8 mouse cellular contexts compared by ENCODE assay signal in the genomic region with DNA sequence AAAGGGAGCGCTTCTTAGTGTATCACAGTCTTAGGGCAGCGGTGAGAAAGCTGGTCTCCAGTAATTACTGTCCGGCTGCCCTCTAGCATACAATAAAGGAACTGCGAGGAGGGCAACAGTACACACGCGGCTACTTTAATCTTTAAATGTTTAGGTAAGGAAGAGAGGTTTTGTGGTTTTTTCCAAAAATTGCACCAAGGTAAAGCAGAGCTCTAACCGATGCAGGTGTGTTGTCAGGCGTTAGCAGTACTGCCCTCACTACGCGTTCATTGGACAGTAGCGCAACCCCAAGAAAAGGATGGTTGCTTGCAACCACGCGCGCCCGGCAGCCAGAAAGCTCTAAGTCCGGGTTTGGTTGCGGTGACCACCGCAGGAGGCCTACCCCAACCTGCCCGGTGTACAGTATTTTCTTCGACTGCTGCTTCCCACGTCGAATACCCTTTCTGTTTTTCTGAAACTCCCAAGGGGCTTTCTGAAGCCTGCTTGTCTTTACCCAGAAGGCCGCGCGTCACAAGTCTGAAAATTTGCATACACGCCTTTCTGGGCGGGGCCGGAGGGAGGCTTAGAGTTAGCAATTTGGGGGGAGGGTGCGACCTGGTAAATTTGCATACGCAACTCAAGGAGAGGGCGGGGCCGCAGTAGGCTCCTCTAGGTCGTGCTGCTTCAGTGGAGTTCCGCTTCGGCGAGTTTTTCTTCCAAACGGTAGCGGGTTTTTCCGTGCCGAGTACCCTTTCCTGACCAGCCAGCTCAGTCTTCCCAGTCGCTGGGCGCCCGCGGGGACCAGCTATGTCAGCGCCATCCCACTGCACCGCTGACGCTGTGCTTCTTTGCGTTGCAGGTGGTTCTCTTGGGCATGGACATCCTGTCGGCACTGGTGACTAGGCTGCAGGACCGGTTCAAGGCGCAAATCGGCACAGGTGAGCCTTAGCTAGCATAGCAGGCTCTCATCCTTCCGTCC.
DNase-seq lines count a peak whose midpoint lies in the region; ATAC-seq and TF ChIP-seq lines count a peak whose summit lies in the region.

No protein-coding gene starts in this region.

- peak in 2 of 3 experiments; percentile 17 to 24; a peak in 2 of 6 replicates for TF ChIP-seq CTCF in MEL (IDR thresholded peaks at IDR 0.05 in 2 of 3, conservative IDR thresholded peaks at IDR 0.05 in 1 of 3; ENCODE audit: control insufficient read depth in 1 of 3, insufficient read depth in 1 of 3, low read depth in 2 of 3, low read length in 3 of 3, poor library complexity in 1 of 3, severe bottlenecking in 1 of 3)
- TF ChIP-seq CTCF in cerebellum, adult 2 months (IDR thresholded peaks at IDR 0.05; ENCODE audit: borderline replicate concordance, insufficient read depth, low read depth, low read length): peak; percentile 48; the same call in 1 of the 2 replicates
- TF ChIP-seq CTCF in forebrain, postnatal 0 days (IDR thresholded peaks at IDR 0.05; ENCODE audit: low read depth): peak; percentile 58

- peaks cover 0 to 13% of the 10 kb centered on the region in 2 experiments; a peak in 2 of 4 replicates for H3K36me3 ChIP-seq in MEL (ENCODE audit: control insufficient read depth in 1 of 2, insufficient read depth in 2 of 2, low read length in 2 of 2)
- H3K36me3 ChIP-seq in forebrain, postnatal 0 days (ENCODE audit: insufficient read depth): peaks cover 11% of the 10 kb centered on the region
- H3K36me3 ChIP-seq in lung, embryonic 15.5 days: peaks cover 5% of the 10 kb centered on the region

- H3K27ac ChIP-seq in MEL (ENCODE audit: control insufficient read depth, low read depth, low read length): peak overlapping the region; percentile 98
- peak overlapping the region; percentile 98 for H3K27ac ChIP-seq in cerebellum, adult 2 months (ENCODE audit: insufficient read depth, low read length)
- peak overlapping the region; percentile 97 for H3K27ac ChIP-seq in forebrain, postnatal 0 days (ENCODE audit: low read depth, low read length)
- H3K27ac ChIP-seq in lung, embryonic 15.5 days: peak overlapping the region; percentile 96

- no peaks in the 10 kb centered on the region for H3K9me3 ChIP-seq in MEL (replicated peaks; ENCODE audit: insufficient read depth, low read length)
- no peaks in the 10 kb centered on the region for H3K9me3 ChIP-seq in forebrain, postnatal 0 days (ENCODE audit: low read length)
- no peaks in the 10 kb centered on the region for H3K9me3 ChIP-seq in lung, embryonic 15.5 days

- TF ChIP-seq EP300 in MEL (IDR thresholded peaks at IDR 0.05; ENCODE audit: low read depth in 1 of 2, low read length in 2 of 2): no peak

- peak; percentile 91 for ATAC-seq in forebrain, postnatal 0 days
- ATAC-seq in lung, embryonic 15.5 days (ENCODE audit: borderline replicate concordance, extremely low read depth, low FRiP score, low TSS enrichment): peak; percentile 92

- peaks cover 7 to 17% of the 10 kb centered on the region in 2 experiments; a peak in 3 of 4 replicates for H3K4me1 ChIP-seq in MEL (ENCODE audit: control insufficient read depth in 1 of 2, insufficient read depth in 2 of 2, low read length in 2 of 2)
- H3K4me1 ChIP-seq in cerebellum, adult 2 months (ENCODE audit: control insufficient read depth, insufficient read depth, low read length): peaks cover 9% of the 10 kb centered on the region
- peaks cover 18% of the 10 kb centered on the region for H3K4me1 ChIP-seq in forebrain, postnatal 0 days (ENCODE audit: insufficient read depth)
- peaks cover 22% of the 10 kb centered on the region for H3K4me1 ChIP-seq in lung, embryonic 15.5 days

- peak overlapping the region; percentile 76 to 80 for H3K4me3 ChIP-seq in MEL (ENCODE audit: control insufficient read depth in 1 of 2, insufficient read depth in 1 of 2, low read depth in 2 of 2, low read length in 2 of 2)
- peak overlapping the region; percentile 63 for H3K4me3 ChIP-seq in cerebellum, adult 2 months (replicated peaks; ENCODE audit: insufficient read depth, low read depth, low read length)
- peak overlapping the region; percentile 45 for H3K4me3 ChIP-seq in forebrain, postnatal 0 days (ENCODE audit: low read depth, low read length)
- H3K4me3 ChIP-seq in lung, embryonic 15.5 days: peak overlapping the region; percentile 44

- H3K9ac ChIP-seq in MEL (ENCODE audit: control insufficient read depth, low read depth, low read length, poor library complexity, severe bottlenecking): peak overlapping the region; percentile 81
- H3K9ac ChIP-seq in forebrain, postnatal 0 days: peak overlapping the region; percentile 81
- peak overlapping the region; percentile 36 for H3K9ac ChIP-seq in lung, embryonic 15.5 days

- no peaks in the 10 kb centered on the region for H3K27me3 ChIP-seq in MEL (ENCODE audit: control insufficient read depth in 1 of 2, insufficient read depth in 2 of 2, low read length in 2 of 2)
- H3K27me3 ChIP-seq in cerebellum, adult 2 months (ENCODE audit: control insufficient read depth, insufficient read depth, low read length): no peaks in the 10 kb centered on the region
- no peaks in the 10 kb centered on the region for H3K27me3 ChIP-seq in forebrain, postnatal 0 days (ENCODE audit: insufficient read depth, low read length)
- H3K27me3 ChIP-seq in lung, embryonic 15.5 days: no peaks in the 10 kb centered on the region

- peak overlapping the region; percentile 65 for H3K4me2 ChIP-seq in forebrain, postnatal 0 days (ENCODE audit: low read depth)
- peak overlapping the region; percentile 53 for H3K4me2 ChIP-seq in lung, embryonic 15.5 days

- TF ChIP-seq RAD21 in MEL (IDR thresholded peaks at IDR 0.05; ENCODE audit: low read depth, low read length): no peak

- under 1% methylated on average over 53 of the region's 53 CpGs for WGBS in cerebellum, adult 2 months
- WGBS in forebrain, postnatal 0 days: 2% methylated on average over 53 of the region's 53 CpGs
- 1% methylated on average over 53 of the region's 53 CpGs for WGBS in lung, embryonic 15.5 days

- H3K79me2 ChIP-seq in MEL (ENCODE audit: control insufficient read depth, insufficient read depth, low read length, poor library complexity): peaks cover 7% of the 10 kb centered on the region

- DNase-seq in MEL (ENCODE audit: low read depth, low spot score): peak; percentile 98
- DNase-seq in cerebellum, adult 2 months: peak; percentile 91 to 94
- peak; percentile 94 for DNase-seq in forebrain, postnatal 0 days
- peak; percentile 91 for DNase-seq in heart, postnatal 4 days
- peak; percentile 87 to 91 for DNase-seq in layer of hippocampus, adult 8-10 months (ENCODE audit: low spot score in 2 of 2)
- peak; percentile 89 for DNase-seq in ovary, adult 18-20 months (ENCODE audit: low spot score)
- peak; percentile 97 for DNase-seq in thymus, postnatal 0 days (ENCODE audit: low spot score)

- TF ChIP-seq POLR2A in MEL (IDR thresholded peaks at IDR 0.05; ENCODE audit: control insufficient read depth in 1 of 2, insufficient read depth in 1 of 2, low read depth in 1 of 2, low read length in 2 of 2, poor library complexity in 1 of 2): peak; percentile 99 to 100
- peak; percentile 93 for TF ChIP-seq POLR2A in cerebellum, adult 2 months (IDR thresholded peaks at IDR 0.05; ENCODE audit: borderline replicate concordance, insufficient read depth, low read length)

TF ChIP-seq in MEL, 35 proteins besides CTCF, POLR2A, EP300 and RAD21:
- TF ChIP-seq MEF2A (IDR thresholded peaks at IDR 0.05; ENCODE audit: extremely low read depth, insufficient replicate concordance, low read depth, low read length, poor library complexity, severe bottlenecking) (no peak), RCOR1 (IDR thresholded peaks at IDR 0.05; ENCODE audit: low read depth, low read length) (no peak), SIN3A (IDR thresholded peaks at IDR 0.05; ENCODE audit: low read length) (peak; percentile 82), TBP (IDR thresholded peaks at IDR 0.05; ENCODE audit: low read depth, low read length) (peak; percentile 99), ELF1 (IDR thresholded peaks at IDR 0.05; ENCODE audit: low read depth, low read length) (0 out of 2 replicates have a peak, but pooled peaks have one; percentile 11), USF2 (IDR thresholded peaks at IDR 0.05; ENCODE audit: borderline replicate concordance in 1 of 2, insufficient read depth in 1 of 2, low read depth in 1 of 2, low read length in 2 of 2) (no peak), POLR2AphosphoS5 (IDR thresholded peaks at IDR 0.05; ENCODE audit: borderline replicate concordance, low read depth, low read length) (peak; percentile 100), BHLHE40 (IDR thresholded peaks at IDR 0.05; ENCODE audit: borderline replicate concordance, low read depth, low read length) (no peak), GATA1 (IDR thresholded peaks at IDR 0.05; ENCODE audit: low read depth, low read length) (peak; percentile 37; the same call in 1 of the 2 replicates), ZMIZ1 (IDR thresholded peaks at IDR 0.05; ENCODE audit: low read depth, low read length) (peak; percentile 100), CHD2 (IDR thresholded peaks at IDR 0.05; ENCODE audit: low read length) (no peak), NELFE (IDR thresholded peaks at IDR 0.05; ENCODE audit: low read depth, low read length) (peak; percentile 92), POLR2AphosphoS2 (IDR thresholded peaks at IDR 0.05; ENCODE audit: low read length) (peak; percentile 100), TCF12 (IDR thresholded peaks at IDR 0.05; ENCODE audit: low read depth, low read length) (peak; percentile 51), SMC3 (IDR thresholded peaks at IDR 0.05; ENCODE audit: low read depth, low read length) (0 out of 2 replicates have a peak, but pooled peaks have one; percentile 7), MAZ (IDR thresholded peaks at IDR 0.05; ENCODE audit: low read depth, low read length) (peak; percentile 55), MXI1 (IDR thresholded peaks at IDR 0.05; ENCODE audit: low read depth, low read length) (peak; percentile 71), NRF1 (IDR thresholded peaks at IDR 0.05; ENCODE audit: insufficient read depth, low read depth, low read length, poor library complexity, severe bottlenecking) (0 out of 2 replicates have a peak, but pooled peaks have one; percentile 23), ETS1 (IDR thresholded peaks at IDR 0.05; ENCODE audit: low read depth, low read length) (peak; percentile 97), HCFC1 (IDR thresholded peaks at IDR 0.05; ENCODE audit: low read depth, low read length) (peak; percentile 83), MYC (IDR thresholded peaks at IDR 0.05; ENCODE audit: low read depth, low read length) (0 out of 2 replicates have a peak, but pooled peaks have one; percentile 36)

Comparison
In these comparisons a context has a peak if more than half of its experiments do, and no peak if none do; other contexts are left out.
1. Peak in every context shown above with its lines: DNase-seq, ATAC-seq, H3K4me3 ChIP-seq and H3K27ac ChIP-seq.